Mouse (Mus musculus) intestine, embryonic 15.5 days (tissue): ENCODE results near the gene Vps16. TPM values are rescaled to one million over a fixed set of nuclear protein-coding genes. Genes with fewer than 3 reads are reported as not detected.

Source experiments
- ATAC-seq: fragments of 200-750 bp; cut with Nextera tagmentation; 2 replicates; pipeline ENCODE4 v1.8.0; 2017; ENCODE audit warnings: moderate TSS enrichment, moderate library complexity
- H3K27ac ChIP-seq: fragments of 300-500 bp; sonication (generic); 2 replicates; pipeline ENCODE4 v1.5.1; 2015; ENCODE audit warnings: mild to moderate bottlenecking, inconsistent platforms
- H3K27me3 ChIP-seq: fragments of 300-500 bp; sonication (generic); replicated peaks from 2 replicates; pipeline ENCODE4 v1.6.1; 2015; ENCODE audit warnings: inconsistent platforms
- H3K36me3 ChIP-seq: fragments of 300-500 bp; sonication (generic); 2 replicates; pipeline ENCODE4 v1.6.1; 2015; ENCODE audit warnings: inconsistent platforms
- H3K4me1 ChIP-seq: fragments of 300-500 bp; sonication (generic); replicated peaks from 2 replicates; pipeline ENCODE4 v1.6.1; 2015; ENCODE audit warnings: inconsistent platforms
- H3K4me2 ChIP-seq: fragments of 300-500 bp; sonication (generic); replicated peaks from 2 replicates; pipeline ENCODE4 v1.6.1; 2015; ENCODE audit warnings: mild to moderate bottlenecking, inconsistent platforms
- H3K4me3 ChIP-seq: fragments of 300-500 bp; sonication (generic); replicated peaks from 2 replicates; pipeline ENCODE4 v1.5.1; 2015; ENCODE audit warnings: inconsistent platforms
- H3K9ac ChIP-seq: fragments of 300-500 bp; sonication (generic); 2 replicates; pipeline ENCODE4 v1.6.1; 2015; ENCODE audit warnings: inconsistent platforms
- H3K9me3 ChIP-seq: fragments of 300-500 bp; sonication (generic); 2 replicates; pipeline ENCODE4 v1.6.1; 2016; ENCODE audit warnings: inconsistent platforms
- WGBS: fragments of 180-500 bp; shearing (Covaris S2); methylation state at CpG from one replicate; pipeline ENCODE4 v1.1.7; 2015; 5-methylcytosine and 5-hydroxymethylcytosine counted together
- polyA plus RNA-seq: library from polyadenylated mRNA; unstranded; fragments of >200 nt; fragmentation: Nextera tagmentation; extraction: Ambion mirVana; gene quantifications from 2 replicates; pipeline ENCODE4 v1.2.1, GENCODE M21; 2015

Vps16 gene
- polyA plus RNA-seq, 1 experiment from 2014 or later: 76.7 TPM

- 65% methylated on average over 6 of the region's 6 CpGs for WGBS
- no peak for ATAC-seq
- H3K4me2 ChIP-seq: no peak overlapping the region
- H3K27me3 ChIP-seq: no peaks in the 10 kb centered on the region
- no peaks in the 10 kb centered on the region for H3K36me3 ChIP-seq
- H3K4me3 ChIP-seq: no peak overlapping the region
- no peak overlapping the region for H3K27ac ChIP-seq
- no peak overlapping the region for H3K9ac ChIP-seq
- H3K4me1 ChIP-seq: no peaks in the 10 kb centered on the region; the same call in 1 of the 2 replicates
- no peaks in the 10 kb centered on the region for H3K9me3 ChIP-seq
Observed at GRCm38 (mm10) chr2:130476666-130477297, 52.6 kb downstream of the Vps16 start.

DNA sequence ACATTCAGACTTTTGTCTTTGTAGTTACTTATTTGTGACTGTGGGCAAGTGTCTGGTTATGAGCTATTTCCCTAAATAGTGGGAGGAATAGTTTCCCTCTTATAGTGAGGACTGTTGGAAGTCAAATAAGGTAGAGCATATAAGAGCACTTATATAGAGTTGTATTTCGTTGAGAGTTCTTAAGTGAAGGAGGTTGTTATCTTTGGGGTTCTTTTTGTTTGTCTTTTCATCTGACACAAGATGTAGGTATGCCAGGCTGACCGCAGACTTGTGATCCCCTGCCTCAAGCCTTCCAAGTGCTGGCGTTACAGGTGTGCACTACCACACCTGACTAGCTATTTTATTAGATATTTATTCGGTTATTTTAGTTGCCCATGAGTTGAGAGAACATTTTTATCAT lies 58.0 kb downstream of the Vps16 start:
- Histone ChIP-seq H3K27me3 (no peaks in the 10 kb centered on the region), H3K4me2 (no peak overlapping the region), H3K4me1 (no peaks in the 10 kb centered on the region), H3K36me3 (no peaks in the 10 kb centered on the region), H3K9ac (no peak overlapping the region), H3K4me3 (no peak overlapping the region), H3K9me3 (no peaks in the 10 kb centered on the region), H3K27ac (no peak overlapping the region)
- no peak for ATAC-seq
- 89% methylated on average over 4 of the region's 4 CpGs for WGBS

GRCm38 (mm10) chr2:130482700-130483099 lies 58.6 kb downstream of the Vps16 start:
- H3K4me1 ChIP-seq: no peaks in the 10 kb centered on the region
- no peaks in the 10 kb centered on the region for H3K9me3 ChIP-seq
- no peak overlapping the region for H3K4me2 ChIP-seq
- WGBS: 80% methylated on average over 3 of the region's 3 CpGs
- no peak overlapping the region for H3K9ac ChIP-seq
- ATAC-seq: no peak
- H3K4me3 ChIP-seq: no peak overlapping the region
- no peaks in the 10 kb centered on the region for H3K36me3 ChIP-seq
- H3K27me3 ChIP-seq: no peaks in the 10 kb centered on the region
- no peak overlapping the region for H3K27ac ChIP-seq

- H3K4me2 ChIP-seq: no peak overlapping the region
- WGBS: 88% methylated on average over 1 of the region's 1 CpGs
- no peaks in the 10 kb centered on the region for H3K27me3 ChIP-seq
- no peak overlapping the region for H3K4me3 ChIP-seq
- no peak overlapping the region for H3K27ac ChIP-seq
- no peak overlapping the region for H3K9ac ChIP-seq
- no peaks in the 10 kb centered on the region for H3K4me1 ChIP-seq
- no peaks in the 10 kb centered on the region for H3K36me3 ChIP-seq
- H3K9me3 ChIP-seq: no peaks in the 10 kb centered on the region
- no peak for ATAC-seq
Observed at GRCm38 (mm10) chr2:130484206-130484605, 60.1 kb downstream of the Vps16 start.

- Histone ChIP-seq H3K4me3 (no peak overlapping the region), H3K4me2 (no peak overlapping the region), H3K9ac (no peak overlapping the region), H3K4me1 (no peaks in the 10 kb centered on the region), H3K36me3 (no peaks in the 10 kb centered on the region), H3K27me3 (no peaks in the 10 kb centered on the region), H3K9me3 (no peaks in the 10 kb centered on the region), H3K27ac (no peak overlapping the region)
- ATAC-seq: no peak
- WGBS: 87% methylated on average over 2 of the region's 2 CpGs
Observed at GRCm38 (mm10) chr2:130488002-130488401, 63.9 kb downstream of the Vps16 start.

DNA sequence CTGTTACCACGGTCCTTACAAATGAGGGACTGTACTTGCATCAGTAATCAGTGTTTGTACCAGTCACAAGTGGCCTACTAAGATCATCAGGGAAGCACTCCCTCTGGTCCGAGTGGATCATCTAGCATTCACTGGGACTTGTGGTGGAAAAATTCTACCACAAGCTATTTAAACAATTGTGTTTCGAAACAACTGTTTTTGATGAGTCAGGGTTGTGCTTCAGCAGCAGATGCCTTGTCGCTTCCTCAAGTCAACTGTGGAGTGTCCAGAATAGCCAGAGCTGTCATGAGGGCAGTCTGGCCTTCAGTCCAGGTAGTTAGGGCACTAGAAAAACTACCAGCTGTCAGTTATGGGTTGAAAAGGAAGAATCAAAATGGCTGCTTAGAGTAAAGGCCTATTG lies 64.5 kb downstream of the Vps16 start:
- no peak overlapping the region for H3K4me3 ChIP-seq
- H3K9ac ChIP-seq: no peak overlapping the region
- no peak for ATAC-seq
- H3K9me3 ChIP-seq: no peaks in the 10 kb centered on the region
- H3K4me2 ChIP-seq: no peak overlapping the region
- H3K36me3 ChIP-seq: no peaks in the 10 kb centered on the region
- no peaks in the 10 kb centered on the region for H3K27me3 ChIP-seq
- H3K4me1 ChIP-seq: no peaks in the 10 kb centered on the region
- H3K27ac ChIP-seq: no peak overlapping the region
- WGBS: 86% methylated on average over 4 of the region's 4 CpGs

GRCm38 (mm10) chr2:130491162-130491561 lies 67.0 kb downstream of the Vps16 start:
- no peak overlapping the region for H3K27ac ChIP-seq
- H3K4me1 ChIP-seq: 0 out of 2 replicates have a peak, but pooled peaks cover 2% of the 10 kb centered on the region
- H3K9ac ChIP-seq: no peak overlapping the region
- no peaks in the 10 kb centered on the region for H3K9me3 ChIP-seq
- no peak overlapping the region for H3K4me2 ChIP-seq
- no peak overlapping the region for H3K4me3 ChIP-seq
- 72% methylated on average over 4 of the region's 4 CpGs for WGBS
- H3K36me3 ChIP-seq: no peaks in the 10 kb centered on the region
- no peak for ATAC-seq
- no peaks in the 10 kb centered on the region for H3K27me3 ChIP-seq

DNA sequence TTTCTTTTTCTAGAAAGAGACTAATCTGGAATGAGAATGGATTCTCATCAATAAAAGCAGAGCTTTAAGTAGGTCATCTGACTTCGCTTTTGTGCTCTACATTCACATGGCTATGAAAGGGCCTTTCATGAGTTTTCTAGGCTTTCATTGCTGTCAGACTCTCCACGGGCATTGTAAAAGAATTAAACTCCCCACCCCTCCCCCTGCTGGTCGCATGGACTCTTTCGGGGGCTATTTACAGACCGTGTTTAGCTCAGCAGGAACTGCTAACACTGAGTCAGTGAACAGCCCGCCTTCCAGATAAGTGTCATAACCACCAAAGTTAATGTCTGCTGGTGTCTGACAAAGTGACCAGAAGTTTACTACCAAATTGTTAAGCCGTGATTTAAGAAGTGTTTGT lies 67.4 kb downstream of the Vps16 start:
- Histone ChIP-seq H3K4me1 (0 out of 2 replicates have a peak, but pooled peaks cover 2% of the 10 kb centered on the region), H3K27ac (no peak overlapping the region), H3K27me3 (no peaks in the 10 kb centered on the region), H3K9me3 (no peaks in the 10 kb centered on the region), H3K36me3 (no peaks in the 10 kb centered on the region), H3K4me3 (no peak overlapping the region), H3K9ac (no peak overlapping the region), H3K4me2 (no peak overlapping the region)
- WGBS: 27% methylated on average over 7 of the region's 7 CpGs
- ATAC-seq: peak; percentile 55

Other genes starting within 250 kb of the Vps16 start
- gene Snrpb, start 244.9 kb upstream of the Vps16 start, polyA plus RNA-seq: 517 and 522 TPM in 2 replicates
- not detected in 2 replicates for gene Tmc2, start 229.1 kb upstream of the Vps16 start, polyA plus RNA-seq
- 276 and 282 TPM in 2 replicates for gene Nop56, start 149.9 kb upstream of the Vps16 start, polyA plus RNA-seq
- gene Idh3b, start 139.8 kb upstream of the Vps16 start, polyA plus RNA-seq: 247 and 268 TPM in 2 replicates
- 2.2 TPM in 2 replicates for gene Ebf4, start 129.2 kb upstream of the Vps16 start, polyA plus RNA-seq
- gene Cpxm1, start 26.8 kb upstream of the Vps16 start, polyA plus RNA-seq: 36.1 and 36.3 TPM in 2 replicates
- 0.13 TPM in 1 of 2 replicates, not detected in the other for gene Gm28372, start 19.1 kb upstream of the Vps16 start, polyA plus RNA-seq
- gene 1700020A23Rik, start 19.1 kb upstream of the Vps16 start, polyA plus RNA-seq: not detected in 2 replicates
- not detected in 2 replicates for gene Tmem239, start 17.9 kb upstream of the Vps16 start, polyA plus RNA-seq
- 10.5 and 11.8 TPM in 2 replicates for gene Pced1a, start 362 bp downstream of the Vps16 start, polyA plus RNA-seq
- 71.9 and 73.9 TPM in 2 replicates for gene Ptpra, start 25.9 kb downstream of the Vps16 start, polyA plus RNA-seq
- gene Mrps26, start 139.4 kb downstream of the Vps16 start, polyA plus RNA-seq: 84.4 and 94.1 TPM in 2 replicates
- gene Oxt, start 151.8 kb downstream of the Vps16 start, polyA plus RNA-seq: not detected in 2 replicates
- not detected in 2 replicates for gene Avp, start 158.2 kb downstream of the Vps16 start, polyA plus RNA-seq
- gene Fastkd5, start 205.7 kb downstream of the Vps16 start, polyA plus RNA-seq: 14.0 and 16.3 TPM in 2 replicates
- gene Ubox5, start 205.7 kb downstream of the Vps16 start, polyA plus RNA-seq: 12.0 and 12.2 TPM in 2 replicates
- gene Lzts3, start 218.5 kb downstream of the Vps16 start, polyA plus RNA-seq: 13.9 and 16.5 TPM in 2 replicates
- 74.5 and 78.2 TPM in 2 replicates for gene Ddrgk1, start 240.3 kb downstream of the Vps16 start, polyA plus RNA-seq
- 84.5 and 88.1 TPM in 2 replicates for gene Itpa, start 243.3 kb downstream of the Vps16 start, polyA plus RNA-seq